Mouse (Mus musculus): ENCODE measurements around the gene Wdr86. TPM values are rescaled to one million over a fixed set of nuclear protein-coding genes. Genes with fewer than 3 reads are reported as not detected.
"Not testable (repeated sequence)": the region's sequence is repeated elsewhere in the genome, so short reads cannot be mapped to it uniquely, and the experiment has no call there.

The Wdr86 gene
- polyA plus RNA-seq (2014; fragmentation: Nextera tagmentation; extraction: Ambion mirVana), result 8.7 and 10.3 TPM in 2 replicates

GRCm38 (mm10) chr5:24730488-24730871 is at the start of gene Wdr86:
Gene Wdr86 (minus strand): TSS chr5:24730727.
- H3K4me3 ChIP-seq (ENCODE audit: low read depth, low read length), result peak within 1 kb of the TSS; percentile 37
- H3K27ac ChIP-seq (ENCODE audit: low read depth, low read length), result no peak within 1 kb of the TSS
- peaks cover 30% of the 10 kb centered on the region for H3K27me3 ChIP-seq (ENCODE audit: control insufficient read depth, insufficient read depth, low read length)
- no peaks in the 10 kb centered on the region for H3K9me3 ChIP-seq (ENCODE audit: control insufficient read depth, low read length)
- ATAC-seq (ENCODE audit: low FRiP score) (0 out of 2 replicates have a peak, but pooled peaks have one; percentile 22), DNase-seq (ENCODE audit: low spot score, missing footprints) (no peak)
- peaks cover 10% of the 10 kb centered on the region for H3K4me1 ChIP-seq (ENCODE audit: control insufficient read depth, insufficient read depth, low read length)
- 1% methylated on average over 23 of the region's 23 CpGs for WGBS
- peak within 1 kb of the TSS; percentile 47 for H3K4me2 ChIP-seq
- H3K36me3 ChIP-seq (ENCODE audit: control insufficient read depth, insufficient read depth, low read length), result no peaks in the 10 kb centered on the region
- peak within 1 kb of the TSS; percentile 40 for H3K9ac ChIP-seq (ENCODE audit: low read length)

- Histone ChIP-seq H3K27ac (ENCODE audit: low read depth, low read length) (no peak overlapping the region), H3K9ac (ENCODE audit: low read length) (no peak overlapping the region), H3K4me3 (ENCODE audit: low read depth, low read length) (no peak overlapping the region), H3K4me1 (ENCODE audit: control insufficient read depth, insufficient read depth, low read length) (no peaks in the 10 kb centered on the region), H3K27me3 (ENCODE audit: control insufficient read depth, insufficient read depth, low read length) (peaks cover 3% of the 10 kb centered on the region; the same call in 1 of the 2 replicates), H3K36me3 (ENCODE audit: control insufficient read depth, insufficient read depth, low read length) (no peaks in the 10 kb centered on the region), H3K4me2 (no peak overlapping the region), H3K9me3 (ENCODE audit: control insufficient read depth, low read length) (no peaks in the 10 kb centered on the region)
- ATAC-seq (ENCODE audit: low FRiP score), result no peak
- peak; percentile 92 for DNase-seq (ENCODE audit: low spot score, missing footprints)
- whole genome bisulfite sequencing, result 52% methylated on average over 15 of the region's 15 CpGs
Measured at GRCm38 (mm10) chr5:24779881-24780512, 49.5 kb upstream of the Wdr86 start.

GRCm38 (mm10) chr5:24779321-24779720 is 48.8 kb upstream of the Wdr86 start:
- Histone ChIP-seq H3K9ac (ENCODE audit: low read length) (no peak overlapping the region), H3K4me2 (no peak overlapping the region), H3K4me1 (ENCODE audit: control insufficient read depth, insufficient read depth, low read length) (no peaks in the 10 kb centered on the region), H3K27ac (ENCODE audit: low read depth, low read length) (no peak overlapping the region), H3K4me3 (ENCODE audit: low read depth, low read length) (no peak overlapping the region), H3K36me3 (ENCODE audit: control insufficient read depth, insufficient read depth, low read length) (no peaks in the 10 kb centered on the region), H3K27me3 (ENCODE audit: control insufficient read depth, insufficient read depth, low read length) (peaks cover 3% of the 10 kb centered on the region; the same call in 1 of the 2 replicates), H3K9me3 (ENCODE audit: control insufficient read depth, low read length) (no peaks in the 10 kb centered on the region)
- DNase-seq (ENCODE audit: low spot score, missing footprints) (no peak), ATAC-seq (ENCODE audit: low FRiP score) (no peak)

- Histone ChIP-seq H3K4me3 (ENCODE audit: low read depth, low read length) (no peak overlapping the region), H3K4me2 (peak overlapping the region; percentile 26), H3K36me3 (ENCODE audit: control insufficient read depth, insufficient read depth, low read length) (no peaks in the 10 kb centered on the region), H3K9me3 (ENCODE audit: control insufficient read depth, low read length) (no peaks in the 10 kb centered on the region), H3K27me3 (ENCODE audit: control insufficient read depth, insufficient read depth, low read length) (peaks cover 3% of the 10 kb centered on the region; the same call in 1 of the 2 replicates), H3K4me1 (ENCODE audit: control insufficient read depth, insufficient read depth, low read length) (no peaks in the 10 kb centered on the region), H3K9ac (ENCODE audit: low read length) (peak overlapping the region; percentile 42; the same call in 1 of the 2 replicates), H3K27ac (ENCODE audit: low read depth, low read length) (no peak overlapping the region)
- ATAC-seq (ENCODE audit: low FRiP score) (no peak), DNase-seq (ENCODE audit: low spot score, missing footprints) (peak; percentile 89)
- WGBS, result 32% methylated on average over 13 of the region's 13 CpGs
Measured at GRCm38 (mm10) chr5:24778843-24779140, 48.3 kb upstream of the Wdr86 start.

GRCm38 (mm10) chr5:24778082-24778842 is 47.7 kb upstream of the Wdr86 start:
- Histone ChIP-seq H3K4me1 (ENCODE audit: control insufficient read depth, insufficient read depth, low read length) (no peaks in the 10 kb centered on the region), H3K9ac (ENCODE audit: low read length) (peak overlapping the region; percentile 42; the same call in 1 of the 2 replicates), H3K27ac (ENCODE audit: low read depth, low read length) (no peak overlapping the region), H3K27me3 (ENCODE audit: control insufficient read depth, insufficient read depth, low read length) (peaks cover 3% of the 10 kb centered on the region; the same call in 1 of the 2 replicates), H3K4me2 (peak overlapping the region; percentile 26), H3K9me3 (ENCODE audit: control insufficient read depth, low read length) (no peaks in the 10 kb centered on the region), H3K4me3 (ENCODE audit: low read depth, low read length) (no peak overlapping the region), H3K36me3 (ENCODE audit: control insufficient read depth, insufficient read depth, low read length) (no peaks in the 10 kb centered on the region)
- 17% methylated on average over 17 of the region's 17 CpGs for WGBS
- ATAC-seq (ENCODE audit: low FRiP score) (0 out of 2 replicates have a peak, but pooled peaks have one; percentile 22), DNase-seq (ENCODE audit: low spot score, missing footprints) (no peak)

- H3K4me3 ChIP-seq (ENCODE audit: low read depth, low read length), result no peak overlapping the region
Measured at GRCm38 (mm10) chr5:24776681-24777080, 46.2 kb upstream of the Wdr86 start.

GRCm38 (mm10) chr5:24774549-24774948 is 44.0 kb upstream of the Wdr86 start:
- H3K9ac ChIP-seq (ENCODE audit: low read length); H3K27me3 ChIP-seq (ENCODE audit: control insufficient read depth, insufficient read depth, low read length); H3K4me3 ChIP-seq (ENCODE audit: low read depth, low read length); DNase-seq (ENCODE audit: low spot score, missing footprints); H3K27ac ChIP-seq (ENCODE audit: low read depth, low read length); H3K9me3 ChIP-seq (ENCODE audit: control insufficient read depth, low read length); H3K4me2 ChIP-seq; ATAC-seq (ENCODE audit: low FRiP score); H3K36me3 ChIP-seq (ENCODE audit: control insufficient read depth, insufficient read depth, low read length); H3K4me1 ChIP-seq (ENCODE audit: control insufficient read depth, insufficient read depth, low read length): not testable (repeated sequence)
- WGBS, result 94% methylated on average over 16 of the region's 16 CpGs

More at GRCm38 (mm10) chr5:24776681-24777080, 46.2 kb upstream of the Wdr86 start:
- ATAC-seq (ENCODE audit: low FRiP score), result no peak
- Histone ChIP-seq H3K4me1 (ENCODE audit: control insufficient read depth, insufficient read depth, low read length) (no peaks in the 10 kb centered on the region), H3K9me3 (ENCODE audit: control insufficient read depth, low read length) (no peaks in the 10 kb centered on the region), H3K27me3 (ENCODE audit: control insufficient read depth, insufficient read depth, low read length) (peaks cover 3% of the 10 kb centered on the region; the same call in 1 of the 2 replicates), H3K4me2 (no peak overlapping the region), H3K36me3 (ENCODE audit: control insufficient read depth, insufficient read depth, low read length) (no peaks in the 10 kb centered on the region), H3K9ac (ENCODE audit: low read length) (no peak overlapping the region), H3K27ac (ENCODE audit: low read depth, low read length) (no peak overlapping the region)
- WGBS, result 73% methylated on average over 4 of the region's 4 CpGs
- DNase-seq (ENCODE audit: low spot score, missing footprints), result no peak

- no peak within 1 kb of the TSS for H3K27ac ChIP-seq (ENCODE audit: low read depth, low read length)
- no peaks in the 10 kb centered on the region for H3K4me1 ChIP-seq (ENCODE audit: control insufficient read depth, insufficient read depth, low read length)
- no peak within 1 kb of the TSS for H3K9ac ChIP-seq (ENCODE audit: low read length)
- no peak for ATAC-seq (ENCODE audit: low FRiP score)
- no peaks in the 10 kb centered on the region for H3K27me3 ChIP-seq (ENCODE audit: control insufficient read depth, insufficient read depth, low read length)
- no peak for DNase-seq (ENCODE audit: low spot score, missing footprints)
- H3K4me3 ChIP-seq (ENCODE audit: low read depth, low read length), result no peak within 1 kb of the TSS
- no peaks in the 10 kb centered on the region for H3K36me3 ChIP-seq (ENCODE audit: control insufficient read depth, insufficient read depth, low read length)
- no peak within 1 kb of the TSS for H3K4me2 ChIP-seq
- WGBS, result 30% methylated on average over 18 of the region's 18 CpGs
- H3K9me3 ChIP-seq (ENCODE audit: control insufficient read depth, low read length), result no peaks in the 10 kb centered on the region
Measured at GRCm38 (mm10) chr5:24757816-24758215, 27.3 kb upstream of the Wdr86 start, which contains the start of gene Crygn. Gene Crygn (minus strand): TSS chr5:24758008.

- Histone ChIP-seq H3K36me3 (ENCODE audit: control insufficient read depth, insufficient read depth, low read length) (no peaks in the 10 kb centered on the region), H3K4me3 (ENCODE audit: low read depth, low read length) (no peak overlapping the region), H3K4me1 (ENCODE audit: control insufficient read depth, insufficient read depth, low read length) (peaks cover 3% of the 10 kb centered on the region), H3K27ac (ENCODE audit: low read depth, low read length) (no peak overlapping the region), H3K4me2 (no peak overlapping the region), H3K9ac (ENCODE audit: low read length) (no peak overlapping the region), H3K9me3 (ENCODE audit: control insufficient read depth, low read length) (no peaks in the 10 kb centered on the region), H3K27me3 (ENCODE audit: control insufficient read depth, insufficient read depth, low read length) (no peaks in the 10 kb centered on the region)
- WGBS, result 55% methylated on average over 3 of the region's 3 CpGs
- no peak for ATAC-seq (ENCODE audit: low FRiP score)
- DNase-seq (ENCODE audit: low spot score, missing footprints), result no peak
Measured at GRCm38 (mm10) chr5:24756931-24757330, 26.4 kb upstream of the Wdr86 start.

Measured in midbrain, embryonic 11.5 days (tissue).